Mouse (Mus musculus) lung, postnatal 10 days (tissue): ENCODE results near the gene Carhsp1.

ENCODE experiments used
- DNase-seq: peaks from one replicate; pipeline ENCODE4 v3.0.0; 2021

Gene Carhsp1

GRCm38 (mm10) chr16:8637217-8638051 is 34.5 kb downstream of the Carhsp1 start, which contains the start of the genes Pmm2 and Tmem186:
TSS of gene Pmm2 (plus strand) at chr16:8637674.
TSS of gene Tmem186 (minus strand) at chr16:8637712.
- DNase-seq = peak; percentile 90

GRCm38 (mm10) chr16:8636867-8637216 is 35.1 kb downstream of the Carhsp1 start:
- DNase-seq = peak; percentile 12

GRCm38 (mm10) chr16:8631428-8631827 is 40.5 kb downstream of the Carhsp1 start:
- DNase-seq = no peak

GRCm38 (mm10) chr16:8630419-8630818 is 41.5 kb downstream of the Carhsp1 start:
- no peak for DNase-seq

DNA sequence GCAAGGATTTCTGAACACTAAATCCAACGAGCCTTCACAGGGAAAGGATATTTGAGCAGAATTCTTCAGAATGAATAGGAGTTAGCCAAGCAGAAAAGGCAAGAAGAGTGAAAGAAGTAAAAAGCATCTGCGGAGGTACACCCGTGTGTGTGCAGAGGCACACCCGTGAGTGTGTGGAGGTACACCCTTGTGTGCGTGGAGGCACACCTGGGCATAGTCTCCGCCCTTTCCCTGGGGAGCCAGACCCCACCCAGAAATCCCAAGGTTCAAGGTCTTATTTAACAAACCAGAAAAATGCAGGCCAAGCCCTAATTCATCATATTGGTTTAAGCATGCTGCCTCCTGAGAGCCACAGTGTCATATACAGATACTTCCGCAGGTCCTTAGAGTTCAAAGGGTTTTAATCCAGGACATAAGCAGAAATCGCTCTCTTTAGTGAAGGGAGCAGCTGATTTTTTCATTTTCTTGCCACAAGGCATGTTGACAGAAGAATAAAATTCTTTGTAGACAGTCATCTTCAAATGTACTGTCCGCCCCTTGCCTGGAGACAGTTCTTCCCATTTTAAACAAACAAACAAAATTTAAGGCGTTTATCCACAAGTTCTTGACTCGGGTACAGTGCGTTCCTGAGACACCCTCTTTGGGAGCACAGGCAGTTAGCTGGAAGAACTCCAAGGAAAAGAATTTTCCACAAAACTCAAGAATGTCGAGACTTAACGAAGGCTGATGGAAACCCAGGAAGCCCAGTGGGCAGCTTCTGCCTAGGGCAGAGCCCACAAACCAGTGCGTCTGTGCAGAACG is 51.4 kb downstream of the Carhsp1 start:
- DNase-seq = peak; percentile 36

- no peak for DNase-seq
These were observed 52.2 kb downstream of the Carhsp1 start for GRCm38 (mm10) chr16:8619659-8620314.

DNA sequence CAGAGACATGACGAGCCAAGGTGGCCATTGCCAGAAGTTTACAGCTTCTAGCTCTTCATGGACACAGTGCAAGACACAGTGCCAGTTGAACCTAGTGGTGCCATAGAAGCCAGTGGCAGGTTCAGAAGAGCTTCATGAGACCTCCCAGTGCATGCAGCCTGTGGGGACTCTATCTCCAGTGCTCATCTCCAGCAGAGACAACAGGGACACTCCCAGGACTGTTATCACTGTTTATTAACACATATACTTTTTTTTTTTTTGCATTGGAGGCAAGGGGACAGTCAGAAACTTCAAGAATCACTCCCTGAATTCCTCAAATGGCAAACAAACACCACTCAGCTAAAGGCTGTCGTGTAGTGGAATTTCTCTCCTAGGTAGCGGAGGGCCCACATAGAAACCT is 58.5 kb downstream of the Carhsp1 start:
- DNase-seq = no peak

DNA sequence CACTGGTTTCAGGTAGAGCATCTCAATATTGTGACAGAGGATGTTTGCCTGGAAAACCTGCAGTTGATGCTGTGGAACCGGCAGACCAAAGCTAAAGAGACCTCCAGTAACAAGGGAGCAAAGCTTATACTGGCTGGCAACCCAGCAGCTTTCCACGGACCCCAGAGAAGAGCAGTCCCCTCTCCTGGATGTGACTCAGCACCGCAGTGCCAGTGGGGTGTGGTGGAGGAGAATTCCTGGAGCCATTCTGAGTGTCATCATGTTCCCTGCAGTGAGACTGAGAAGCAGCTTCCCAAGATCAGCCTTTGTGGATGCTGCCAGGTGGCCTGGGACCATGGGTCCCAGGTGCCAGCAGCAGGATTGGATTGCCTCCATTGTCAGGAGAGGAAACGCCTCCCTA is 58.9 kb downstream of the Carhsp1 start:
- DNase-seq = no peak

- DNase-seq = no peak
These were observed 59.5 kb downstream of the Carhsp1 start for GRCm38 (mm10) chr16:8612214-8613005.

GRCm38 (mm10) chr16:8610397-8610796 is 61.6 kb downstream of the Carhsp1 start:
- no peak for DNase-seq
